Mouse (Mus musculus) brain, embryonic 14.5 days (tissue): ENCODE data around the gene Myo5c.

Experiments
- CTCF ChIP-seq: fragments of 200-500 bp; IDR thresholded peaks from 2 replicates; pipeline ENCODE4 v1.5.1; 2012; ENCODE audit warnings: inconsistent platforms, mild to moderate bottlenecking, moderate library complexity, borderline replicate concordance; ENCODE audit not compliant: insufficient read depth, insufficient read length; ENCODE audit errors: extremely low read depth
- POLR2A ChIP-seq: fragments of 200-500 bp; IDR thresholded peaks from 2 replicates; pipeline ENCODE4 v1.6.1; 2012; ENCODE audit warnings: mild to moderate bottlenecking, inconsistent platforms, borderline replicate concordance; ENCODE audit not compliant: poor library complexity, insufficient read depth, insufficient read length, severe bottlenecking; ENCODE audit errors: extremely low read depth

DNA sequence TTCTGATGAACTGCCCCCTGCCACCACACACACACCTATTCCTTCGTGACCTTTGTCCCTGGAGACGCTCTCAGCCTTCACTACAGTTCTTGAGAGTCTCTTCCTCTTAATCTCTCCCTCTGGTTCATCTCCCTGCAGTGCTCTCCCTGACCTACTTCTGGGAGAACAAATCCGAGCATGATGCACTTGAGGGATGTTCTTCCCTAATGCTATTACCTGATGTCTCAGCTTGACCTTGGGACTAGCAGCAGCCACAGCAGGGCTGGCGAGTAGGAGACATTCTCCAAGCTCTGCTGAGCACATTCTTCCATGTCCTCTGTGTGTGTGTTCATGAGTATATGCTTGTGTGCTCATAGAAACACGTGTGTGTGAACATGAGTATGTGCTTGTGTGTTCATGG lies 76.8 kb downstream of the Myo5c start:
- no peak for TF ChIP-seq CTCF
- no peak for TF ChIP-seq POLR2A
